Mouse (Mus musculus) liver, embryonic 14.5 days (tissue): ENCODE measurements around the gene Sgms2. TPM values are rescaled to one million over a fixed set of nuclear protein-coding genes. Genes with fewer than 3 reads are reported as not detected.

Experiments used
- ATAC-seq: fragments of 200-750 bp; cut with Nextera tagmentation; 2 replicates; pipeline ENCODE4 v1.8.0; 2017; ENCODE audit warnings: moderate number of reproducible peaks, mild to moderate bottlenecking, moderate library complexity; ENCODE audit not compliant: insufficient read depth
- DNase-seq, 3 experiments: peaks; one replicate each; pipeline ENCODE4 v3.0.0-alpha.2; 2012 to 2013; ENCODE audit warnings: low read depth in 3 of 3, low spot score in 3 of 3
- H3K27ac ChIP-seq: fragments of 300-500 bp; sonication (generic); 2 replicates; pipeline ENCODE4 v1.5.1; 2014; ENCODE audit warnings: moderate library complexity, mild to moderate bottlenecking, control low read depth, inconsistent platforms
- H3K27me3 ChIP-seq: fragments of 300-500 bp; sonication (generic); 2 replicates; pipeline ENCODE4 v1.6.1; 2014; ENCODE audit warnings: mild to moderate bottlenecking, low read length, moderate library complexity; ENCODE audit not compliant: control insufficient read depth, insufficient read depth
- H3K36me3 ChIP-seq: fragments of 300-500 bp; sonication (generic); replicated peaks from 2 replicates; pipeline ENCODE4 v1.6.1; 2014; ENCODE audit warnings: low read depth; ENCODE audit not compliant: control insufficient read depth, insufficient read depth
- H3K4me1 ChIP-seq, 2 experiments: fragments of 200-500 bp in 1 of 2; fragments of 300-500 bp in 1 of 2; sonication (generic) in 1 of 2; replicated peaks; 2 replicates each; pipeline ENCODE4 v1.6.1; 2012 to 2014; ENCODE audit warnings: antibody characterized with exemption in 1 of 2, inconsistent platforms in 1 of 2, low read length in 1 of 2; ENCODE audit not compliant: control insufficient read depth in 2 of 2, insufficient read depth in 2 of 2
- H3K4me2 ChIP-seq: fragments of 300-500 bp; sonication (generic); 2 replicates; pipeline ENCODE4 v1.6.1; 2014; ENCODE audit warnings: low read depth, mild to moderate bottlenecking, control low read depth, moderate library complexity
- H3K4me3 ChIP-seq, 2 experiments: fragments of 200-500 bp in 1 of 2; fragments of 300-500 bp in 1 of 2; sonication (generic) in 1 of 2; 2 replicates each; pipeline ENCODE4 v1.5.1; 2012 to 2014; ENCODE audit warnings: low read depth in 2 of 2, low read length in 2 of 2, mild to moderate bottlenecking in 2 of 2, control low read depth in 1 of 2, inconsistent platforms in 1 of 2, moderate library complexity in 1 of 2; ENCODE audit not compliant: insufficient read depth in 1 of 2
- H3K9ac ChIP-seq: fragments of 300-500 bp; sonication (generic); replicated peaks from 2 replicates; pipeline ENCODE4 v1.6.1; 2014; ENCODE audit warnings: mild to moderate bottlenecking, control low read depth, moderate library complexity
- H3K9me3 ChIP-seq: fragments of 300-500 bp; sonication (generic); 2 replicates; pipeline ENCODE4 v1.6.1; 2016; ENCODE audit warnings: low read length, mixed read lengths; ENCODE audit not compliant: control insufficient read depth
- CTCF ChIP-seq: IDR thresholded peaks from 2 replicates; pipeline ENCODE4 v1.5.1; 2016; ENCODE audit warnings: antibody characterized with exemption, low read depth, control low read depth
- EP300 ChIP-seq: IDR thresholded peaks from 2 replicates; pipeline ENCODE4 v1.6.1; 2016; ENCODE audit warnings: antibody characterized with exemption, low read depth
- WGBS: fragments of 180-500 bp; shearing (Covaris S2); extraction: QIAGEN DNeasy Blood & Tissue Kit; methylation state at CpG from one replicate; pipeline ENCODE4 v1.1.7; 2014; ENCODE audit not compliant: insufficient replicate concordance; 5-methylcytosine and 5-hydroxymethylcytosine counted together
- polyA plus RNA-seq, 2 experiments: library from polyadenylated mRNA; depleted of rRNA in 1 of 2; stranded (reverse) in 1 of 2; unstranded in 1 of 2; fragments of >200 nt; fragmentation: Nextera tagmentation in 1 of 2; extraction: Ambion mirVana in 1 of 2; gene quantifications; 2 replicates each; pipeline versions ENCODE4 v1.2.1 to v1.2.3; 2012 to 2014

Sgms2 gene
- polyA plus RNA-seq, 2 experiments = 1.6 to 3.6 TPM

- WGBS = 9% methylated on average over 3 of the region's 3 CpGs
- DNase-seq (peak in 2 of 3 experiments; percentile 23 to 27), ATAC-seq (no peak)
- Histone ChIP-seq H3K4me2 (no peak overlapping the region), H3K9ac (no peak overlapping the region), H3K4me1 (no peaks in the 10 kb centered on the region), H3K27me3 (no peaks in the 10 kb centered on the region), H3K4me3 (no peak overlapping the region), H3K9me3 (no peaks in the 10 kb centered on the region), H3K27ac (no peak overlapping the region), H3K36me3 (no peaks in the 10 kb centered on the region)
- TF ChIP-seq EP300 (no peak), CTCF (peak; percentile 83)
These were observed 171.0 kb downstream of the Sgms2 start for GRCm38 (mm10) chr3:131320184-131320583.

GRCm38 (mm10) chr3:131318211-131318610, 173.0 kb downstream of the Sgms2 start:
- ATAC-seq (no peak), DNase-seq (no peak)
- Histone ChIP-seq H3K9ac (no peak overlapping the region), H3K9me3 (no peaks in the 10 kb centered on the region), H3K4me1 (no peaks in the 10 kb centered on the region), H3K4me3 (no peak overlapping the region), H3K27ac (no peak overlapping the region), H3K4me2 (no peak overlapping the region), H3K27me3 (no peaks in the 10 kb centered on the region), H3K36me3 (no peaks in the 10 kb centered on the region)
- TF ChIP-seq CTCF (no peak), EP300 (no peak)
- 37% methylated on average over 2 of the region's 2 CpGs for WGBS

GRCm38 (mm10) chr3:131317126-131317525, 174.1 kb downstream of the Sgms2 start:
- no peaks in the 10 kb centered on the region for H3K9me3 ChIP-seq
- H3K36me3 ChIP-seq = no peaks in the 10 kb centered on the region
- no peak overlapping the region for H3K9ac ChIP-seq
- H3K27ac ChIP-seq = no peak overlapping the region
- H3K4me1 ChIP-seq = no peaks in the 10 kb centered on the region
- DNase-seq = no peak
- ATAC-seq = no peak
- no peak overlapping the region for H3K4me3 ChIP-seq
- 72% methylated on average over 1 of the region's 1 CpGs for WGBS
- no peaks in the 10 kb centered on the region for H3K27me3 ChIP-seq
- no peak overlapping the region for H3K4me2 ChIP-seq
- TF ChIP-seq CTCF = no peak
- TF ChIP-seq EP300 = no peak

- DNase-seq (no peak), ATAC-seq (no peak)
- Histone ChIP-seq H3K9ac (no peak overlapping the region), H3K36me3 (no peaks in the 10 kb centered on the region), H3K27me3 (no peaks in the 10 kb centered on the region), H3K27ac (no peak overlapping the region), H3K4me1 (no peaks in the 10 kb centered on the region; a peak in 1 of 4 replicates), H3K4me2 (no peak overlapping the region), H3K4me3 (no peak overlapping the region), H3K9me3 (no peaks in the 10 kb centered on the region)
- TF ChIP-seq EP300 (no peak), CTCF (no peak)
- 41% methylated on average over 4 of the region's 4 CpGs for WGBS
These were observed 175.2 kb downstream of the Sgms2 start for GRCm38 (mm10) chr3:131315957-131316510.

- no peak overlapping the region for H3K9ac ChIP-seq
- 69% methylated on average over 9 of the region's 9 CpGs for WGBS
- H3K27ac ChIP-seq = no peak overlapping the region
- H3K4me3 ChIP-seq = no peak overlapping the region
- H3K4me2 ChIP-seq = no peak overlapping the region
- H3K4me1 ChIP-seq = no peaks in the 10 kb centered on the region; a peak in 2 of 4 replicates
- no peaks in the 10 kb centered on the region for H3K9me3 ChIP-seq
- no peaks in the 10 kb centered on the region for H3K27me3 ChIP-seq
- TF ChIP-seq CTCF = no peak
- TF ChIP-seq EP300 = no peak
- H3K36me3 ChIP-seq = no peaks in the 10 kb centered on the region
- ATAC-seq (no peak), DNase-seq (no peak)
These were observed 178.9 kb downstream of the Sgms2 start for GRCm38 (mm10) chr3:131312340-131312739.
